Mouse (Mus musculus) heart, adult 2 months (tissue): ENCODE measurements around the gene Rasgef1b.

Experiments
- CTCF ChIP-seq: fragments of 200-600 bp; IDR thresholded peaks from 2 replicates; pipeline ENCODE4 v1.8.1; 2022; ENCODE audit warnings: antibody characterized with exemption, mild to moderate bottlenecking, moderate library complexity
- POLR2A ChIP-seq: fragments of 200-500 bp; IDR thresholded peaks from 2 replicates; pipeline ENCODE4 v1.6.1; 2011; ENCODE audit warnings: mild to moderate bottlenecking, low read depth, low read length, control low read depth; ENCODE audit not compliant: insufficient read depth

DNA sequence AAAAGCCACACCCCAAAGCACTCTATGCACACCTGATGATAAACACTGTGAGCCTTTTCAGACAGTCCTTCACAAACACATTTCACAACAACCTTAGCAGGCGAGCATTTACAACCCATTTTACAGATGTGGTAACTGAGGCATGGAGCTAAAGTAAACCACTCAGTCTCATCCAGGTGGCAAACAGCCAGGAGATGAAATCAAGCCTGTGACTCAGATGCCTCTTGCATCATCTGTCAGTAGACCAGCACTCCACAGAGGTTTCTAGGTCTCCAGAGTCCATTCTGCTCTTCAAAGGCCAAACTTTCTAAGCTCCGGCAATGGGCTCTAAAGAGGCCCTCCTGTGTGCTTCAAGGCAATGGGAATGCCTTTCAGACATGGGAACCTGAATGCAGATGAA, 396.8 kb downstream of the Rasgef1b start:
- TF ChIP-seq CTCF (no peak), POLR2A (no peak)
